Mouse (Mus musculus): ENCODE measurements at regions not wholly inside any gene's neighbourhood (a gene's known extent, or its start where the extent isn't known, plus 50 kb on each side); places are given as distances from the start of the nearest gene placed in this dataset.

DNA sequence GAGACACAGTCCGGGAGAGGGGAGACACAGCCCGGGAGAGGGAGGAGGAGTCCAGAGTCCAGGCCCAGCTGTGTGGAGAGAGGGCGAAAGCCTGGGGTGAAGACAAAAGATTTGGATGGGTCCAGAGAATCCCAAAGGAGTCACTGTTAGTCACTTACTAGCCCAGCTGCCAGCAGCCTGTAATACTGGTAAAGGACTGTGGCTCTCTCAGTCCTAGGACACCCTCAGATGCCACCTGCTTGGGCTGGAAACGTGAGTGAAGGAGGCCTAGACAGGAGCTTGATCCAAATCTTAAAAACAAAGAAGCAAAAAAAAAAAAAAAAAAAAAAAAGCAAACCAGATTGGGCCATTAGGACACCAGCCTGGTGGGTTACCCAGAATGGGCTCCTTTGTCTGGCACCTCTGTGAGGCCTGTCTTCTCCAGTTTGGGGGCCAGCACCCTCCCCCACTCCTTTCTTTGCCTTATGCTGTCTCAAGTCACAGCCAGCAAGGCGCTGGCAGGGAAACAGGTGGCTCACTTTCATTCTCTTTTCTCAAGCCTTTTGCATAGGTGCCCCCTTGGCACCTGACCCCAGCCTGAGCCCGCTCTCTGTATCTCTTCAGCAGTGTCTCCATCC, 55.9 kb upstream of the Dmrtb1 start:
- TF ChIP-seq CTCF (IDR thresholded peaks at IDR 0.05; ENCODE audit: insufficient read depth, low read length) (no peak), POLR2A (IDR thresholded peaks at IDR 0.05; ENCODE audit: borderline replicate concordance, extremely low read depth, low read depth, low read length) (no peak)

Measured in lung, adult 2 months (tissue).